Mouse (Mus musculus) macrophage (primary cell): ENCODE data around the gene Pcsk6. TPM values are rescaled to one million over a fixed set of nuclear protein-coding genes. Genes with fewer than 3 reads are reported as not detected.

Source experiments
- polyA plus RNA-seq: library from polyadenylated mRNA; stranded (reverse); fragments of 250-400 nt; gene quantifications from 3 replicates; pipeline ENCODE4 v1.2.4, GENCODE M21; 2018; ENCODE audit warnings: inconsistent platforms

Pcsk6 gene
- polyA plus RNA-seq, 1 experiment from 2014 or later = not detected

Other genes starting within 250 kb of the Pcsk6 start
- 2.2 to 7.2 TPM (median 5.0 TPM) in 3 replicates for gene Tarsl2, start 216.8 kb upstream of the Pcsk6 start, polyA plus RNA-seq
- 28.5 to 42.7 TPM (median 37.1 TPM) in 3 replicates for gene Tm2d3, start 170.6 kb upstream of the Pcsk6 start, polyA plus RNA-seq
- not detected in 3 replicates for gene Gm45213, start 181.9 kb downstream of the Pcsk6 start, polyA plus RNA-seq
- 20.5 to 65.1 TPM (median 22.8 TPM) in 3 replicates for gene Snrpa1, start 197.3 kb downstream of the Pcsk6 start, polyA plus RNA-seq
- gene Selenos, start 217.9 kb downstream of the Pcsk6 start, polyA plus RNA-seq = 70.7 to 94.6 TPM (median 87.3 TPM) in 3 replicates
- gene Chsy1, start 247.8 kb downstream of the Pcsk6 start, polyA plus RNA-seq = 4.8 to 6.6 TPM (median 5.3 TPM) in 3 replicates